Mouse (Mus musculus) liver (tissue): ENCODE results near the gene Prdm16.

Source experiments
- DNase-seq: peaks from one replicate; pipeline ENCODE4 v3.0.0-alpha.2; 2020; ENCODE audit warnings: mixed read lengths

Prdm16 gene

GRCm38 (mm10) chr4:154371542-154372247 lies 265.0 kb downstream of the Prdm16 start:
- DNase-seq: no peak

- DNase-seq: no peak
Observed at GRCm38 (mm10) chr4:154370841-154371240, 265.8 kb downstream of the Prdm16 start.

GRCm38 (mm10) chr4:154369089-154369488 lies 267.6 kb downstream of the Prdm16 start:
- no peak for DNase-seq

- no peak for DNase-seq
Observed at GRCm38 (mm10) chr4:154366836-154367235, 269.8 kb downstream of the Prdm16 start.

GRCm38 (mm10) chr4:154364752-154365151 lies 271.9 kb downstream of the Prdm16 start:
- DNase-seq: no peak

GRCm38 (mm10) chr4:154360850-154361249 lies 275.8 kb downstream of the Prdm16 start:
- DNase-seq: no peak

GRCm38 (mm10) chr4:154360441-154360840 lies 276.2 kb downstream of the Prdm16 start:
- no peak for DNase-seq

- no peak for DNase-seq
Observed at GRCm38 (mm10) chr4:154359762-154360300, 276.8 kb downstream of the Prdm16 start.

GRCm38 (mm10) chr4:154358816-154359215 lies 277.9 kb downstream of the Prdm16 start:
- DNase-seq: no peak

- DNase-seq: no peak
Observed at GRCm38 (mm10) chr4:154358370-154358769, 278.3 kb downstream of the Prdm16 start.

- DNase-seq: no peak
Observed at GRCm38 (mm10) chr4:154355408-154355807, 281.3 kb downstream of the Prdm16 start.

GRCm38 (mm10) chr4:154352246-154352645 lies 284.4 kb downstream of the Prdm16 start:
- no peak for DNase-seq

- no peak for DNase-seq
Observed at GRCm38 (mm10) chr4:154348197-154348786, 288.4 kb downstream of the Prdm16 start.

GRCm38 (mm10) chr4:154346731-154347522 lies 289.7 kb downstream of the Prdm16 start:
- no peak for DNase-seq

- DNase-seq: no peak
Observed at GRCm38 (mm10) chr4:154336650-154337049, 300.0 kb downstream of the Prdm16 start.

GRCm38 (mm10) chr4:154335761-154336160 lies 300.9 kb downstream of the Prdm16 start, which contains the start of gene B230104I21Rik:
Gene B230104I21Rik, plus strand, starts transcription at chr4:154336127.
- DNase-seq: no peak

- DNase-seq: peak; percentile 81
Observed at GRCm38 (mm10) chr4:154334699-154335402, 301.8 kb downstream of the Prdm16 start.

GRCm38 (mm10) chr4:154333300-154333699 lies 303.4 kb downstream of the Prdm16 start:
- no peak for DNase-seq

- no peak for DNase-seq
Observed at GRCm38 (mm10) chr4:154331271-154331670, 305.4 kb downstream of the Prdm16 start.

- no peak for DNase-seq
Observed at GRCm38 (mm10) chr4:154330001-154330400, 306.7 kb downstream of the Prdm16 start.

- DNase-seq: peak; percentile 56
Observed at GRCm38 (mm10) chr4:154328836-154329235, 307.8 kb downstream of the Prdm16 start.

GRCm38 (mm10) chr4:154328431-154328830 lies 308.2 kb downstream of the Prdm16 start:
- no peak for DNase-seq

- no peak for DNase-seq
Observed at GRCm38 (mm10) chr4:154325410-154325809, 311.3 kb downstream of the Prdm16 start.
